Mouse (Mus musculus) lung, postnatal 0 days (tissue): ENCODE measurements around the gene Ncor2. TPM values are rescaled to one million over a fixed set of nuclear protein-coding genes. Genes with fewer than 3 reads are reported as not detected.

ENCODE experiments used
- ATAC-seq: fragments of 200-750 bp; cut with Nextera tagmentation; 2 replicates; pipeline ENCODE4 v1.8.0; 2017; ENCODE audit warnings: moderate library complexity
- DNase-seq: peaks from one replicate; pipeline ENCODE4 v3.0.0-alpha.2; 2016; ENCODE audit warnings: low spot score
- H3K27ac ChIP-seq: fragments of 300-500 bp; sonication (generic); 2 replicates; pipeline ENCODE4 v1.5.1; 2014; ENCODE audit warnings: antibody characterized with exemption, mild to moderate bottlenecking, low read length, mixed read lengths
- H3K27me3 ChIP-seq: fragments of 300-500 bp; sonication (generic); replicated peaks from 2 replicates; pipeline ENCODE4 v1.6.1; 2014; ENCODE audit warnings: low read length, mixed read lengths; ENCODE audit not compliant: insufficient read depth
- H3K36me3 ChIP-seq: fragments of 300-500 bp; sonication (generic); 2 replicates; pipeline ENCODE4 v1.6.1; 2014; ENCODE audit warnings: low read length, mixed read lengths; ENCODE audit not compliant: insufficient read depth
- H3K4me1 ChIP-seq: fragments of 300-500 bp; sonication (generic); 2 replicates; pipeline ENCODE4 v1.6.1; 2014; ENCODE audit warnings: antibody characterized with exemption, low read depth, low read length, mixed read lengths; ENCODE audit not compliant: insufficient read depth
- H3K4me2 ChIP-seq: fragments of 300-500 bp; sonication (generic); replicated peaks from 2 replicates; pipeline ENCODE4 v1.6.1; 2014; ENCODE audit warnings: low read depth, mild to moderate bottlenecking, low read length, moderate library complexity, mixed read lengths
- H3K4me3 ChIP-seq: fragments of 300-500 bp; sonication (generic); 2 replicates; pipeline ENCODE4 v1.5.1; 2014; ENCODE audit warnings: low read depth, low read length
- H3K9ac ChIP-seq: fragments of 300-500 bp; sonication (generic); replicated peaks from 2 replicates; pipeline ENCODE4 v1.6.1; 2014; ENCODE audit warnings: low read depth, mild to moderate bottlenecking
- H3K9me3 ChIP-seq: fragments of 300-500 bp; sonication (generic); 2 replicates; pipeline ENCODE4 v1.6.1; 2016; ENCODE audit warnings: low read length, mixed read lengths
- CTCF ChIP-seq: IDR thresholded peaks from 2 replicates; pipeline ENCODE4 v1.5.1; 2016; ENCODE audit warnings: antibody characterized with exemption, mild to moderate bottlenecking
- EP300 ChIP-seq: IDR thresholded peaks from 2 replicates; pipeline ENCODE4 v1.6.1; 2016; ENCODE audit warnings: antibody characterized with exemption, mild to moderate bottlenecking, control low read depth
- WGBS: fragments of 180-500 bp; shearing (Covaris S2); extraction: QIAGEN DNeasy Blood & Tissue Kit; methylation state at CpG from one replicate; pipeline ENCODE4 v1.1.7; 2014; 5-methylcytosine and 5-hydroxymethylcytosine counted together
- polyA plus RNA-seq: library from polyadenylated mRNA; unstranded; fragments of >200 nt; fragmentation: Nextera tagmentation; extraction: Ambion mirVana; gene quantifications from 2 replicates; pipeline ENCODE4 v1.2.1, GENCODE M21; 2015

Gene Ncor2
- polyA plus RNA-seq, 1 experiment from 2014 or later: 20.2 TPM

DNA sequence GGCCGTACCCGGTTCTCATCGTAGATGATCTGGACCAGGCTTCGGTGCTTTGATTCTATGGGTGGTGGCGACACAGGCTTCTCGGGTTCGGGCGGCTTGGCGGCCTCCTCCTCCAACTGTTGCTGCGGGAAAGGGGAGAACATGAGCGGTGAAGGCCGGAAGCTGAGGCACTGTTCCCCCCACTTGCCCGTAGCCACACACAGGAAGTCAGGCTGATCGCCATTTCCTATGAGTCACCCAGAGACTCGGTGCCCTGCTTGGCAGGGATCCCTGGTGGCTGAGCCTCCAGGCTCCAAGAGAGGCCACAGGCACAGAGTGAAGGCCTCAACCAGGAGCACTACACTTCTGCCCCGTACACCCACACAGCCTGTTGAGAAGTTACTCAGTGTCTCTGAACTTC is 72.8 kb downstream of the Ncor2 start:
- peak; percentile 47 for ATAC-seq
- Histone ChIP-seq H3K4me2 (no peak overlapping the region), H3K4me3 (no peak overlapping the region), H3K9ac (no peak overlapping the region), H3K36me3 (peaks cover 25% of the 10 kb centered on the region; the same call in 1 of the 2 replicates), H3K27me3 (no peaks in the 10 kb centered on the region), H3K4me1 (no peaks in the 10 kb centered on the region), H3K9me3 (no peaks in the 10 kb centered on the region), H3K27ac (no peak overlapping the region; the same call in 1 of the 2 replicates)
- 61% methylated on average over 14 of the region's 16 CpGs for WGBS
- peak; percentile 60 for DNase-seq
- no peak; the same call in 1 of the 2 replicates for TF ChIP-seq CTCF
- TF ChIP-seq EP300: peak; percentile 56; the same call in 1 of the 2 replicates

- ATAC-seq (no peak), DNase-seq (no peak)
- Histone ChIP-seq H3K4me2 (no peak overlapping the region), H3K4me3 (no peak overlapping the region), H3K27ac (no peak overlapping the region), H3K9me3 (no peaks in the 10 kb centered on the region), H3K9ac (no peak overlapping the region), H3K27me3 (no peaks in the 10 kb centered on the region), H3K36me3 (peaks cover 25% of the 10 kb centered on the region; the same call in 1 of the 2 replicates), H3K4me1 (no peaks in the 10 kb centered on the region)
- no peak for TF ChIP-seq CTCF
- TF ChIP-seq EP300: no peak
- 64% methylated on average over 6 of the region's 6 CpGs for WGBS
Measured at GRCm38 (mm10) chr5:125104841-125105240, 74.2 kb downstream of the Ncor2 start.

- Histone ChIP-seq H3K4me2 (no peak overlapping the region), H3K4me1 (no peaks in the 10 kb centered on the region), H3K27me3 (no peaks in the 10 kb centered on the region), H3K27ac (no peak overlapping the region), H3K36me3 (peaks cover 25% of the 10 kb centered on the region; the same call in 1 of the 2 replicates), H3K9me3 (no peaks in the 10 kb centered on the region), H3K9ac (no peak overlapping the region), H3K4me3 (no peak overlapping the region)
- DNase-seq (no peak), ATAC-seq (peak; percentile 14; the same call in 1 of the 2 replicates)
- 15% methylated on average over 5 of the region's 6 CpGs for WGBS
- TF ChIP-seq CTCF (no peak), EP300 (no peak)
Measured at GRCm38 (mm10) chr5:125103396-125103795, 75.6 kb downstream of the Ncor2 start.

DNA sequence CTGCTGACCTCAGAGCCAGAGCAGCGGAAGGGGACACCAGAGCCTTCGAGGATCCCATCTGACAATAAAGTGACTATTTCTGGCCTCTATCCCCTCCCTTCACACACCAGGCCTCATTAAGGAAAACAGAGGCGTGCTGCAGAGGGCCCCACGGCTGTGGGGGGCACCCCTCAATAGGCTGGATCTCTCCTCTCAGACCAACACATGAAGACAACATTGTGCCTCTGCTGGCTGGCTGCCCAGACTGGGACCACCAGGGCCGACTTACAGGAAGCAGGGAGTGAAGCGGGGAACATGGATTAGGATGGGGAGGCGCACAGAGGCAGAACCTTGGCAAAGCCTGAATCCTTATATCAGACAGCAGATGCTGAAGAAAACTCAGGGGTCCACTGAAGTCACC is 76.1 kb downstream of the Ncor2 start:
- H3K9me3 ChIP-seq: no peaks in the 10 kb centered on the region
- H3K4me1 ChIP-seq: no peaks in the 10 kb centered on the region
- no peak overlapping the region for H3K27ac ChIP-seq
- no peak overlapping the region for H3K4me3 ChIP-seq
- no peak overlapping the region for H3K9ac ChIP-seq
- ATAC-seq: no peak
- no peak for TF ChIP-seq EP300
- TF ChIP-seq CTCF: no peak
- 50% methylated on average over 7 of the region's 7 CpGs for WGBS
- no peaks in the 10 kb centered on the region for H3K27me3 ChIP-seq
- no peak overlapping the region for H3K4me2 ChIP-seq
- H3K36me3 ChIP-seq: peaks cover 21% of the 10 kb centered on the region; the same call in 1 of the 2 replicates
- DNase-seq: no peak

- H3K36me3 ChIP-seq: peaks cover 18% of the 10 kb centered on the region; the same call in 1 of the 2 replicates
- ATAC-seq (no peak), DNase-seq (no peak)
- 49% methylated on average over 7 of the region's 8 CpGs for WGBS
- H3K4me3 ChIP-seq: no peak overlapping the region
- no peak for TF ChIP-seq EP300
- no peak for TF ChIP-seq CTCF
- no peaks in the 10 kb centered on the region for H3K27me3 ChIP-seq
- no peaks in the 10 kb centered on the region for H3K9me3 ChIP-seq
- H3K4me2 ChIP-seq: no peak overlapping the region
- H3K4me1 ChIP-seq: no peaks in the 10 kb centered on the region
- H3K9ac ChIP-seq: no peak overlapping the region
- H3K27ac ChIP-seq: no peak overlapping the region
Measured at GRCm38 (mm10) chr5:125102352-125102751, 76.7 kb downstream of the Ncor2 start.

GRCm38 (mm10) chr5:125099785-125100350 is 79.2 kb downstream of the Ncor2 start:
- Histone ChIP-seq H3K27ac (no peak overlapping the region), H3K9me3 (no peaks in the 10 kb centered on the region), H3K36me3 (peaks cover 6% of the 10 kb centered on the region; the same call in 1 of the 2 replicates), H3K4me1 (no peaks in the 10 kb centered on the region), H3K4me3 (no peak overlapping the region), H3K9ac (no peak overlapping the region), H3K27me3 (no peaks in the 10 kb centered on the region), H3K4me2 (no peak overlapping the region)
- WGBS: 82% methylated on average over 5 of the region's 5 CpGs
- no peak for TF ChIP-seq EP300
- no peak for TF ChIP-seq CTCF
- DNase-seq: no peak
- no peak for ATAC-seq
